Mouse (Mus musculus) MEL-GATA-1-ER (cell line): ENCODE data around the gene Cyp4f15.
"Not testable (repeated sequence)": the region's sequence is repeated elsewhere in the genome, so short reads cannot be mapped to it uniquely, and the experiment has no call there.

Source experiments
- DNase-seq: peaks from one replicate; pipeline ENCODE4 v3.0.0-alpha.2; 2012; ENCODE audit warnings: low read depth; ENCODE audit errors: extremely low read depth

Gene Cyp4f15

DNA sequence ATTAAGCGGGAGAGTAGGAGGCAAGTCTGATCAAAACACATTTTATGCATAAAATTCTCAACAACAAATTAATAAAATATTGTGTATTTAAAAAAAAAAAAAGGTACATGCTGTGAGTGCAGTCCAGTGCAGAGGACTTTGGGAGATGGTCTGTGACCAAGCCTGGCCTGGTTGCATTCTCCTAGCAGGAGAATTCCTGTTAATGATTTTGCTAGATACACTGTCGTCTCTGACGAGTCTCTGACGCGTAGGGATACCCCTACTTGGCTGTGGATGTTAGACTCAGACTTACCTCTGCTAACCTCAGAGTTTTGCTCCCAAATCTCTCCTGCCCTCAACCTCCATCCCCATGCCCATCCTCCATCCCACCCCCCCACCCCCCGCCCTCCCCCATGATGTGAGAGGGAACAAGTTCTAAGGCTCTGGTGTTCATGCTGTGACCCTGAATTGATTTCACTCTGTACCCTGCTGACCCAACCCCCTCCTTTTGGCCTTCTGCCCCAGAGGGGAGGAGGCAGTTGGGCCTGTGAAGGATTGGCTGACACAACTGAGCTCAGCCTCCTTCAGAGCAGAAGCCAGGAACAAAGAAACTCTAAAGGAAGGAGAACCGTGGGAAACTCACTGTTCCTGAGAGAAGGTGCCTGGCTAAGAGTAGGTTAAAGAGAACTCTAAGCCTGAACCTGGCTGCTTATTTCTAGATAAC lies at the start of gene Cyp4f15:
Cyp4f15 (plus strand) TSS at position 580 of the 703 bp plus-strand sequence.
- DNase-seq: no peak

DNA sequence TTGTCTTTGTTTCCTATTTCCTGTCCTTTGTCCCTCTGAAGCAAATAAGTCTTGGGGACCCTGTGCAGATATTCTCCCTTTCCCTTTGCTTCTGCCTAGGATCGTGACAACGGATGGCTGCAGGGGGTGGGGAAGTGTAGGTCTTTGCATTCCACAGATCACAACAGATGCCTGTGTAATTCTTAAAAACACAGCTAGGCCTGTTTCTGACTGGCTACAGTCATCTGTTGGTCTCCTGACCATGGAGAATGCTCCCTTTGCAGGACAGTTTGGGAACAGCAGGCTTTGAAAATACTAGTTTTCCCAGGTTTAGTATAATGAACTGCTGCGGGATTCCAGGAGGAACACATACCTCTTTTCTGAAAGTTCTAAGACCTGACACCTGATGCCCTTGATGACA lies 49.1 kb upstream of the Cyp4f15 start:
- DNase-seq: no peak

DNA sequence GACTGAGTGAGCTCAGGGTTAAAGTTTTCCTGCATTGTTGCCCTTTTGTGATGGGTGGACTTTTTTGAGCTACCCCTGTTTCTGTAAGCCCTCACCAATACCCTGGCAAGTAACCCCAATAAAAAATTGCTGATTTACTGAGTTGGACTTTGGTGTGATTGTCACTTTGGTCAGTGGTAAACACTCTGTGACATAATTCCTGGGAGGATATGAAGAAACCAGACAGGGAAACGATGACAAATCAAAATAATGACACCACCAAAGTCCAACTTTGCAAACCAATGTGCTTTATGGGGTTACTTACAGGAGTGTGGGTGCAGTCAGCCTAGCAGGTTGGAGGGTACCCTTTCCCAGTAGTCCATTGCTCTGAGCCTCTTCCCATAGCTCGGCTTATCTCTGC lies 48.3 kb upstream of the Cyp4f15 start:
- DNase-seq: no peak

DNA sequence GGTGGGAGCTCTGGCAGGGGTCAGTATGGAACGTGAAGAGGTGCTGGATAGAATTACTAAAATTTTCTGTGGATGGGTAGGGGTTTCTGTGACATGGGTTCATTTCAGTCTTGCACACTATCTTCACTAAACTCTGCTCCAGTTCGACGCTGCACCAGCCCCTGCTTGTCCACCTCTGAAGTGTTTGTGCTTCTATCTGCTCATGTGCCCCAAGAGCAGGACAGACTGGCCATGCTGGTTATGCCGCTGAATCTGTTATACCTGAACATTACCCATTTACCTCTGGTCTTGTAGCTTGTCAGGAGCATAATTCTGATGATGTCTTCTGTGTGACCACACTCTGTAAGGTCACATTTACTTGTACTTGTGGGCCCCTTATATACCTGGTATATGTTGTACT lies 38.8 kb upstream of the Cyp4f15 start:
- DNase-seq: no peak

DNA sequence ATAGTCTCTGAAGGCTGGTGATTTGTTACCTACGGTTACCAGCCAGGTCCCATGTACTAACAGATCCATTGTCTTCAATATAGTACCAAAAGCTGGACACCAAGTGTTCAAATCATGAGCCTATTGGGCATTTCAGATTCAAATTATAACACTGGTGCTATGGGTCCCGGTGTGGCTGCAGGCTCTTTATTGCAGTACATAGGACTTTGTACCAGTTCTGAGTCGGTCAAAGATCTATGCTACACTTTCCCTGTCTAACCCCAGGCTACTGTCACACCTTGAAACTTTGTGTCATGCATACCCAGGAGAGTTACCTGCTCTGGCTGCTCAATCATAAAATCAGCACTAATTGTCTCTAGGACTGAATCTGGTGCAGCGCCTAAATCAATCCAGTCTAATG lies 31.6 kb upstream of the Cyp4f15 start:
- no peak for DNase-seq

DNA sequence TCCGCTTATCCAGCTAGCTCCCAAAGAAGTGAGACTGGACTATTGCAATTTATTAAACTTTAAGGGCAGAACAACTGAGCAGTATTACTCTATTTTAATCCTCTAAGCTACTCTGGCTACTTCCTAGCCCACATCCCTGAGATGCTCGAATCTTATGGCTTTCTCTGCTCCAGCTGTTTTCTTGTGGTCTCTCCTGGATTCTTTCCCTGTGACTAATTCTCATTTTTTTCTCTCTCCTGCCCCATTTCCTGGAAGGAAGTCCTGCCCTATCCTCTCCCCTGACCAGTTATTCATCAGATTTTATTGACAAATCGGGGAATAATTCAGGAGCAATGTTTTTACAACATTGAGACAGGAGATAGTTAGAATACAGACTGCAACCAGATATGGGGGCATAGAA lies 28.4 kb upstream of the Cyp4f15 start:
- DNase-seq: no peak

DNA sequence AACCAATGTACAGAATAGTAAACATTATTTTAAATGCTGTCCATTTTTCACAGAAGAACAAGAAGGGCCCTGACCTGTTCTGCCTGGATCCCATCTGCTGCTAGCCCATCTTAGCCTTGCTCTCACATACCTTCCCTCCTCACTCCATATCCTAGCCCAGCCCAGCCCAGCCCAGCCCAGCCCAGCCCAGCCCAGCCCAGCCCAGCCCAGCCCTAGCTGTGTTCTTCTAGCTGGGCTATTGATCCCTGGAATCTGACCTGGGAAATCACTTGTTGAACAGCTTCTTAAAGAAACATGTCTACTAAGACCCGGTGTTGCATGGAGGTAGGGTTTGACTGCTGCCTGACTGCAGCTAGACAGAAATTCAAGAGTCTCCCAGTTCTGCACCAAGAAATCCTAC lies 27.2 kb upstream of the Cyp4f15 start:
- DNase-seq: no peak

DNA sequence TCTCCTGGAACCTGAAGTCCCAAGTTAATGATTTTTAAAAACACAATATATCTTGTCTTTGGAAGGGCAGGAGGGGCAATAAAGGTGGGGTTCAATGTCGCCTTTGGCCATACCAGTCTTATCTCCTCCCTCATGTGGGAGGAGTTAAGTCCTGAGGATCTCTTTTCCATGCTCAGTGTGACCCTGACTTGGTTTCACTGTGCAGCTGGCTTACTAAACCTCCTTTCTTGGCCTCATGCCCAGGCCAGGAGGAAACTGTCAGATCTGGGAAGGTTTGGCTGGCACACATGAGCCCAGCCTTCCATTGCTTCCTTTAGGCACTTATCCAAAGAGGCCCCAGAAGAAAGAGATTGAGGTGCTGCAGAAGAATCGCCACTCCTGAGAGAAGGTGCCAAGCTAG lies 26.7 kb upstream of the Cyp4f15 start, which contains the start of gene Cyp4f40:
Cyp4f40 (plus strand) TSS at position 189 of the 400 bp plus-strand sequence.
- no peak for DNase-seq

DNA sequence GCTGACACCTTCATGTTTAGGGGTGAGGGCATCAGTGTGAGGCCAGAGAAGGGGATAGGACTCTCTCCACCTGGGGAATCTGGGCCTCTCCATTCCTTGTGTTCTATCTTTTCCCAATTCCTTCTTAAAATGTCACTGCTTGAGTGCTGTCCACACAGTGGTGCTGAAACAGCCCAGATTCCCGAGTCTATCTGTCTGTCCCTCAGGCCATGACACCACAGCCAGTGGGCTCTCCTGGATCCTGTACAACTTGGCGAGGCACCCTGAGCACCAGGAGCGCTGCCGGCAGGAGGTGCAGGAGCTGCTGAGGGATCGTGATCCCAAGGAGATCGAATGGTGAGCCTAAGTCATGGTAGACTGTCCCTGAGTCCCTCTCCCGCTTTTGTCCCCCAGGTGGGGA lies 11.5 kb upstream of the Cyp4f15 start:
- no peak for DNase-seq

DNA sequence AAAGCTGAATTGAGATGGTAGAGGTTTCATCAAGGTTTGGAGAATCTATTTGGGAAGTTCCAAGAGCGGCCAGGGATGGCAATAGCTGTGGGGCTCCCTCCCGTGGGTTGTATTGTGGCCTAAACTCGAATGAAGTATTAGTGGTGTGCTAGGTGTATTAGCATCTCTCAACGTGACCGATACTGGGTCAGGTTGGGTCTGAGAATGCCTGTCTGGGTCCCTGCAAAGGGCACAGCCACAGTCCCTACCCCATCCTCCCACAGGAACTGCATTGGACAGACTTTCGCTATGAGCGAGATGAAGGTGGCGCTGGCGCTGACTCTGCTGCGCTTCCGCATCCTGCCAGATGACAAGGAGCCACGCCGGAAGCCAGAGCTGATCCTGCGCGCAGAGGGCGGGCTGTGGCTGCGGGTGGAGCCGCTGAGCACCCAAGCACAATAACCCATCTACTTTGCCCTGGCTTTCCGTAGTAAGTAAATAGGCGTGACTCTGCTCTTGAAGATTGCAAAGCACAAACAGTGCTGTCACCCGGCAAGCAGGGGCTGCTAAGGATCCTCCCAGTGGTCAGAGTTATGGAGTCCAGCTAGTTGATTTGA lies 9.3 kb upstream of the Cyp4f15 start:
- no peak for DNase-seq

DNA sequence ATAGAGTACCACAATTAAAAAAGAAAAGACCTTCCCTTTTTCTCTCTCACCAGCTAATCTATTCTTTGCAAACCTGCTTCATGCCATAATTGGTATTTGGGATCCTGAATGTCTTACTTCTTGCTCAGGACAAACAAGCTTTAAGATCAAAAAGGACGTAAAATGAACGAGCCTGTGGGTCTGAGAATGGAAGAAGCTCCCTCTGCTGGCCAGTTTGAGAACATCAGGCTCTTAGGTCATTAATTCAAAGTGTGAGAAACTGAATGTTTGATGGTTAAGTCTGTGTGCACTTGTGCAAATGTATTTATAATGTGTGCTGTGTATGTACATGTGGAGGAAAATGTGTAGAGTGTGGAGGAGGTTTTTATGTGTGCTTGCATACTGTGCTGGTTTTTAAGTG lies 5.0 kb upstream of the Cyp4f15 start:
- peak; percentile 30 for DNase-seq

DNA sequence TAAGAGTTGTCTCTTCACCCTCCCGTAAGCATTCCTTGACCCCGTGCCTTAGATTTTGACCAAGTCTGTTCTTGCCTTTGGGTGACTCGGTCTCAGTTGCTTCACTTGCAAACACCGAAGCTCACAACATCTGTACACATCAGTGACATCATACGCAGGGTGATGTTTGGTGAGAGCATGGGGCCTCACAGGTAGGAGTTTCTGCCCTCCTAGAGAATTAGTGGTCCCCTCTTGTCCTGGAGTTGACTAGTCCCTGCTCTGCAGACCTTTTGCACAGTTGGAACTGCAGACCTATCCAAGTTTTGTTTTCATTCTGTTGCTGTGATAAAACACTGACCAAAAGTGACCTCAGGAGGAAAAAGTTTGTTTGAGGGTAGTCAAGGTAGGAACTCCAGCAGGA lies 1.3 kb downstream of the Cyp4f15 start:
- DNase-seq: no peak

DNA sequence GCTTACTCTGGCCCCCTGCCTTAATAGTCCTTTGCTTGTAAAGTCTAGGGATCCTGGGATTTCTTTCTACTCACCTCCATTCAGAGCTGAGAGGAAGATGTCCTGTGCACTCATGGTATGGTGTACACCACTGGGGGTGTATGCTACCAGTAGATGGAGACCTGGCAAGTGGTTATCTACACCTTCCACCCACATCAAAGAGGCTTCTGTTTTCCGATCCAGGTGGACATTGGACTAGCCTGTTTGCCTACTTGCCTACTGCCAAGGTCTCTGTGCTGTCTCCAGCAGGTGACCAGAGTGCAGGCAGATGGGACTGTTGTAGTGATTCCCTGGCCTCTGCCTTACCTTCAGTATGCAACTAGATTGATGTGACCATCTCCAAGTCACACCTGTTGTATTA lies 5.5 kb downstream of the Cyp4f15 start:
- no peak for DNase-seq

DNA sequence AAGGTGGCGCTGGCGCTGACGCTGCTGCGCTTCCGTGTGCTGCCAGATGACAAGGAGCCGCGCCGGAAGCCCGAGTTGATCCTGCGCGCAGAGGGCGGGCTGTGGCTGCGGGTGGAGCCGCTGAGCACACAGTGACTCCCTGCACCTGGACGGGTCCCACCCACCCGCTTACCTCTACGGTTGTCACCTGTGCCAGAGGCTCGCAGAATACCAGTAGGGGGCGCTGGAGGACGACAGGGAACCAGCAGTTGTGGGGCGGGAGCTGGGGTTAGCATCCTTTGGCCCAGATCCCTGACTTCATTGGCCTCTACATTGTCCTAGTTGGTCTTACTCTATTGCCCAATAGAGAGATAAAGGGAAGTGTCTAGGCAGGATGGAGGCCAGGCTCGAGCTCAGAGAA lies 17.4 kb downstream of the Cyp4f15 start:
- DNase-seq: no peak

DNA sequence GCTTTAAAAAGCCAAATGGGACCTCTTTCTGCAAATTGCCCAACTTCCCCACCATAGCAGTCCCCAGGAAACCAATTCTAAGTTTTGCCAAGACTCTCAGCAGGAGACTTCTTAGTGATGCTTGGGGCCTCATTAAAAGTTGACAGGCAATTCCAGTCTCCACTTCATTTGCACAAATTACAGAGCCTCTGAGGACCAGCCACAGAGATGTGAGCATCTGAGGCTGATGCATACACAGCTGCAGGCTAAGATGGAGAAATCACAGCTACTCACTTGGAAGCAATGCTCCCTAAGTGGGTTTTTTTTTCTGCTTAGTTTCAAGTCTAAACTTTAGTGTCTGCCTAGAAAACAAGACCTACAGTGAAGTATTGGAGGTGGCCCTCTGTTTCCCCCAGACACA lies 25.1 kb downstream of the Cyp4f15 start:
- DNase-seq: not testable (repeated sequence)

DNA sequence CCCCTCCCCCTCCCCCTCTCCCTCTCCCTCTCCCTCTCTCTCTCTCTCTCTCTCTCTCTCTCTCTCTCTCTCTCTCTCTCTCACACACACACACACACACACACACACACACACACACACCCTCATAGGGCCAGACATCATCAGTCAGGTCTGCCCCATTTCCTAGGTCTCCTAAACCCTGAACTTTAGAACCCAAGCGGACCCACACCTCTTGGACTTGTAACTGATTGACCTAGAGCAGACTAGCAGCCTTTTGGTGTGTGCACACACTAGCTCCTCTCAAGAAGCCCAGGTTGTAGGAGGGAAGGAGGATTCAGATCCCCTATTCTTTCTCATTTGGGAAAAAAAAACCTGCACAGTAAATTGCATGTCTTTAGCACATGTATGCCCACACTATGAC lies 36.7 kb downstream of the Cyp4f15 start:
- not testable (repeated sequence) for DNase-seq

DNA sequence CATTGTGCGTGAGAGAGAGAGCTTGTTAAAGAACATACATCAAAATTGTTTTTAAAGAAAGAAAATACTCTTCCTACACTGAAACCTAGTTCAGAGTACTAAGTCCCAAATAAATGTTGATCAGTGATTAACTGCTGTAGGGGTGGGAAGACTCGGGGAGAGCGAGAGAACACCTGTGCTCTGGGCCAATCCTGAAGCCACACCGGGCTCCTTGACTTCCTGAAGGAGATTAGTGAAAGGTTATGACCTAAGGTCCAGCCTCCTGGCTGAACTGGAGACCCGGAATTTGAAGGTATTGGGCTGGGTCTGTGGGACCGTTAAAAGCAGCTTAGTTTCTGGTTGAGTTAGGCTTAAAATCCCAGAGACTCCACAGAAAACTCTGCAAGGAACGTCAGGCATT lies 37.3 kb downstream of the Cyp4f15 start:
- DNase-seq: no peak

DNA sequence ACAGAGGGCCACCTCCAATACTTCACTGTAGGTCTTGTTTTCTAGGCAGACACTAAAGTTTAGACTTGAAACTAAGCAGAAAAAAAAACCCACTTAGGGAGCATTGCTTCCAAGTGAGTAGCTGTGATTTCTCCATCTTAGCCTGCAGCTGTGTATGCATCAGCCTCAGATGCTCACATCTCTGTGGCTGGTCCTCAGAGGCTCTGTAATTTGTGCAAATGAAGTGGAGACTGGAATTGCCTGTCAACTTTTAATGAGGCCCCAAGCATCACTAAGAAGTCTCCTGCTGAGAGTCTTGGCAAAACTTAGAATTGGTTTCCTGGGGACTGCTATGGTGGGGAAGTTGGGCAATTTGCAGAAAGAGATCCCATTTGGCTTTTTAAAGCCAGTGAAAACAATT lies 40.9 kb downstream of the Cyp4f15 start:
- not testable (repeated sequence) for DNase-seq

DNA sequence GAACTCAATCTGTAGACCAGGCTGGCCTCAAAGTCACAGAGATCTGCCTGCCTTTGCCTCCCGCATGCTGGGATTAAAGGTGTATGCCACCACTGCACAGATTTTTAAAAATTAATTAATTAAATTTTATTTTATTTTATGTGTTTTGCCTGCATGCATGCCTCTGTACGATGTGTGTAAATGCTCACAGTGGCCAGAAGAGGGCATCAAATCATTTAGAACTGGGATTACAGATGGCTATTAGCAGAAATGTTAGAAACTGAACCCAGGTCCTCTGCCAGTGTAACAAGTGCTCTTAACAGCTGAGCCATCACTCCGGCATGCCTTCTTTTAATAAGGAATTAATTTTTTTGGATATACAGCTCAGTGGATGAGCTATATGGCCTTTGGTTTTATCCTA lies 43.6 kb downstream of the Cyp4f15 start:
- DNase-seq: peak; percentile 15

DNA sequence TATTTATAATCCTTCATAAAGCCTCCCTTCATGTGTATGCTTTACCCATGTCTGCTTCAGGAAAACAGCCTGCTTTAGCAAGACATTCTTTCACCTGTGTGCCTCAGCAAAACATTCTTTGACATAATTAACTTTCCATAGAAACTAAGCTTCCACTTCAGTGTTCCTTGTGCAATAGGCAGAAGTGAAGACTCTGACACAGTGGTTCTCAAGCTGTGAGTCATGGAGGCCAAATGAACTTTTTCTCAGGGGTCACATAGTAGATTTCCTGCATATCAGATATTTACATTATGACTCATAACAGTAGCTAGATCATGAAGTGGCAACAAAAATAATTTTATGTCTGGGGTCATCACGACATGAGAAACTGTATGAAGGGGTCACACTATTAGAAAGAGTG lies 53.0 kb downstream of the Cyp4f15 start:
- no peak for DNase-seq

DNA sequence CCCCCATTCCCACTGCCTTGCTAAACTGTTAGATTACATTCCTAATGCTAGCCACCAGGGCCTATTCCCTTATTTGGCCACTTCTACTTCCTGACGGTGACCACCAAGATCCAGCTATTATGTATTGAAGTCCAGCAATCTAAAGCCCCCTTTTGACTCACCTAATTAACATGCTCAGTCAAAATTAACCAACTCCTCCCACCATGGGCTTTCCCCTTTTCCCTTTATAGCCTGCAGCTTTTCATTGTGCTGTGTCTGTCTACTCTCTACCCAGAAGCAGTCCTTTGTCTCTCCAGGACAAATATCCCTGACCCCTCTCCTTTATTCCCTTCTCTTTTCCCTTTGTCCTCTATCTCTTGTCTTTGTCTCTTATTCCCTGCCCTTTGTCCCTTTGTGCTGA lies 55.6 kb downstream of the Cyp4f15 start:
- no peak for DNase-seq

DNA sequence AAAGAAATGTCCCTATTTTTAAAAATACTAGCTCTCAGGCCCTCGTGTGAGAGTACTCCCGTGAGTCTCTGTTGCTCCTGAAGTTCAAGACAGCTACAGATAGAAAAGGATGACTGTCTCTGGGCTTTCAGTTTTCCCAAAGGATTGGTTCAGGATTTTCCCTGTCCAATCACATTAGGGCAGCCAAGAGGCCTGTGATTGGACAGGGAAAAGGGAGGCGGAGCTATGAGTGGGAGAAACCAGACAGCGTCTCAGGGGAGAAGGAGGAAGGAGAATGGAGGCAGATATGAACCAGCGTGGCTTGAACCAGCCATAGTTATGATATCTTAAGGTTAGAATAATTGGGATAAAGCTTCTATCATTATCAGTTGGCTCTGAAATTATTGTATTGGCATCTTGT lies 65.2 kb downstream of the Cyp4f15 start:
- DNase-seq: no peak
